Mouse (Mus musculus) heart, adult 9 months (tissue): ENCODE results near the gene Ttll6.
"Not testable (repeated sequence)": the region's sequence is repeated elsewhere in the genome, so short reads cannot be mapped to it uniquely, and the experiment has no call there.

ENCODE experiments used
- DNase-seq, 2 experiments: peaks; one replicate each; pipeline ENCODE4 v3.0.0; 2022; ENCODE audit warnings: low spot score in 2 of 2

Ttll6 gene

GRCm38 (mm10) chr11:96133239-96133865, at the start of gene Ttll6:
TSS of gene Ttll6 (plus strand) at chr11:96133786.
- DNase-seq: peak in 1 of 2 experiments; percentile 7

- no peak for DNase-seq
Measured at GRCm38 (mm10) chr11:96087981-96088380, 45.6 kb upstream of the Ttll6 start.

GRCm38 (mm10) chr11:96091073-96091472, 42.5 kb upstream of the Ttll6 start:
- DNase-seq: no peak

- peak in 1 of 2 experiments; percentile 50 for DNase-seq
Measured at GRCm38 (mm10) chr11:96092674-96093291, 40.8 kb upstream of the Ttll6 start.

GRCm38 (mm10) chr11:96093361-96093760, 40.2 kb upstream of the Ttll6 start:
- DNase-seq: peak in 1 of 2 experiments; percentile 48

GRCm38 (mm10) chr11:96108376-96108775, 25.2 kb upstream of the Ttll6 start:
- DNase-seq: no peak

GRCm38 (mm10) chr11:96110950-96111349, 22.6 kb upstream of the Ttll6 start:
- DNase-seq: not testable (repeated sequence)

- no peak for DNase-seq
Measured at GRCm38 (mm10) chr11:96111751-96112150, 21.8 kb upstream of the Ttll6 start, which contains the start of gene Calcoco2. TSS of gene Calcoco2 (minus strand) at chr11:96111964.

GRCm38 (mm10) chr11:96114077-96114476, 19.5 kb upstream of the Ttll6 start:
- DNase-seq: no peak

- no peak for DNase-seq
Measured at GRCm38 (mm10) chr11:96115416-96115815, 18.2 kb upstream of the Ttll6 start.

GRCm38 (mm10) chr11:96116116-96116515, 17.5 kb upstream of the Ttll6 start:
- DNase-seq: no peak

- not testable (repeated sequence) for DNase-seq
Measured at GRCm38 (mm10) chr11:96116925-96117324, 16.7 kb upstream of the Ttll6 start.

- no peak for DNase-seq
Measured at GRCm38 (mm10) chr11:96119401-96119800, 14.2 kb upstream of the Ttll6 start.

GRCm38 (mm10) chr11:96122806-96123205, 10.8 kb upstream of the Ttll6 start:
- DNase-seq: not testable (repeated sequence)

- no peak for DNase-seq
Measured at GRCm38 (mm10) chr11:96124052-96124914, 9.3 kb upstream of the Ttll6 start.

- no peak for DNase-seq
Measured at GRCm38 (mm10) chr11:96130606-96131005, 3.0 kb upstream of the Ttll6 start.

- no peak for DNase-seq
Measured at GRCm38 (mm10) chr11:96135847-96136246, 2.3 kb downstream of the Ttll6 start.

GRCm38 (mm10) chr11:96140726-96141175, 7.2 kb downstream of the Ttll6 start:
- no peak for DNase-seq

- DNase-seq: no peak
Measured at GRCm38 (mm10) chr11:96143766-96144165, 10.2 kb downstream of the Ttll6 start.

- DNase-seq: peak; percentile 25 to 40
Measured at GRCm38 (mm10) chr11:96145622-96146270, 12.2 kb downstream of the Ttll6 start.

GRCm38 (mm10) chr11:96147471-96147870, 13.9 kb downstream of the Ttll6 start:
- no peak for DNase-seq

GRCm38 (mm10) chr11:96164769-96165168, 31.2 kb downstream of the Ttll6 start:
- no peak for DNase-seq
